Mouse (Mus musculus) left cerebral cortex, adult 2 months (tissue): ENCODE results near the gene Tmem209. TPM values are rescaled to one million over a fixed set of nuclear protein-coding genes. Genes with fewer than 3 reads are reported as not detected.

Source experiments
- DNase-seq, 2 experiments: peaks; one replicate each; pipeline ENCODE4 v3.0.0; 2021 to 2022; ENCODE audit warnings: low spot score in 2 of 2, mixed read lengths in 1 of 2; ENCODE audit errors: extremely low spot score in 1 of 2
- H3K27ac ChIP-seq: fragments of 200-600 bp; 2 replicates; pipeline ENCODE4 v1.8.1; 2022
- H3K4me3 ChIP-seq: fragments of 200-600 bp; 2 replicates; pipeline ENCODE4 v1.8.1; 2022
- CTCF ChIP-seq: fragments of 200-600 bp; IDR thresholded peaks from 2 replicates; pipeline ENCODE4 v1.8.1; 2022; ENCODE audit warnings: antibody characterized with exemption, mild to moderate bottlenecking, moderate library complexity
- intact Hi-C: fragments of 180-260 bp; cut with DNase I; formaldehyde crosslinking; loops from one replicate; pipeline ENCODE4 v1.15.1; 2025
- total RNA-seq, 2 experiments: library from RNA; stranded (reverse); gene quantifications; 2 replicates each; pipeline ENCODE4 v1.2.3; 2021

Gene Tmem209
- total RNA-seq, 2 experiments from 2014 or later = 18.3 to 21.7 TPM

DNA sequence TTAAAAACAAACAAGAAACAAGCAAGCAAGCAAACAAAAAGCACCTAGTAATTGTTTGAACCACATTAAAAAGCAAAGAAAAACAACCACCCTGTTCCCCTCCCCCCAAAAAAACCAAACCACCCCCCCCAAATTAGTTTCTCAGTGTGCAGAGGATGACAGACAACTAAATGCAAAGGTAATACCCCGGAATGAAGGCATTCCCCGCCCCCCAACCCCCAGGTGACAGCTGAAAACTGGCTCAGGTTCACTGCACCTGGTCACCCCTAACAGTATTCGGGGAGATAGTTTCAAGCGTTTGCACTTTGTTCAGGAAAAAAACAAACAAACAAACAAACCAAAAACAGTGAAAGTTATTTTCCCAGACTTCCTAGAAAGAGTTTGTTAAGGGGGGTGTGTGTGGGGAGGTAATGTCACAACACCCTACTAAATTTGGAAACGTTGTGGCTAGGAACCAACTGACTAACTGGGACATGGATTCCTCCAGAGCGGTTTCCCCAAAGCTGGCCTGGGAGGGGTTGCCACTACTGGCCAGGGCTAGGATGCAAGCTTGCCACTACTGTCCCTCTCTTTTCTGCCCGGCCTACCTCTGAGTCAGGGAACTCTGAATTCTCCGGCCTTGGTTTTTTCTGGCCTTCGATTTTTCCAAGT lies 38.2 kb upstream of the Tmem209 start:
- no peak for TF ChIP-seq CTCF
- intact Hi-C loops = loop anchor here (2.0 to 5.0 kb wide), 6 partner anchors 25 to 175 kb away; partner anchors contain the start of genes Klhdc10, Mest, Ssmem1 and Tmem209
- no peak for DNase-seq
- no peak overlapping the region for H3K4me3 ChIP-seq
- H3K27ac ChIP-seq = peak overlapping the region; percentile 77

DNA sequence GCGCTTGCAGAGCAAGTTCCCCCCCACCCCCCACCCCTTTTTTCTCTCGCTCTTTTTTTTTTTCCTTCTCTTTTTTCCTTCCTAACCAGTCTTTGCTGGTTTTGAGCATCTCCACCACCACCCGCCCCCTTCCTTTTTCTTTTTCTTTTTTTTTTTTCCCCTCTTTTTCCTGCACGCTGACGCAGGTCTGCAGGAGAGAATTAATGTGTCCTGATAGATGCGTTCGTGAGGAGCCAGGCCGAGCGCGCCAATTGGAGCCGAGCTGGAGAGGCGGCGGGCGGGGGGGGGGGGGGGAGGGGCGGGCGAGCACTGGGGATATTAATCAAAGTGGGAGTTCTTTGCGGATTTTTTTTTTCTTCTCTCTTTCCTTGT lies 37.7 kb upstream of the Tmem209 start:
- Histone ChIP-seq H3K4me3 (no peak overlapping the region; the same call in 1 of the 2 replicates), H3K27ac (peak overlapping the region; percentile 82)
- intact Hi-C loops = loop anchor here (2.0 to 5.0 kb wide), 5 partner anchors 38 to 175 kb away; partner anchors contain the start of genes Klhdc10, Mest, Ssmem1 and Tmem209
- no peak for DNase-seq
- TF ChIP-seq CTCF = no peak

DNA sequence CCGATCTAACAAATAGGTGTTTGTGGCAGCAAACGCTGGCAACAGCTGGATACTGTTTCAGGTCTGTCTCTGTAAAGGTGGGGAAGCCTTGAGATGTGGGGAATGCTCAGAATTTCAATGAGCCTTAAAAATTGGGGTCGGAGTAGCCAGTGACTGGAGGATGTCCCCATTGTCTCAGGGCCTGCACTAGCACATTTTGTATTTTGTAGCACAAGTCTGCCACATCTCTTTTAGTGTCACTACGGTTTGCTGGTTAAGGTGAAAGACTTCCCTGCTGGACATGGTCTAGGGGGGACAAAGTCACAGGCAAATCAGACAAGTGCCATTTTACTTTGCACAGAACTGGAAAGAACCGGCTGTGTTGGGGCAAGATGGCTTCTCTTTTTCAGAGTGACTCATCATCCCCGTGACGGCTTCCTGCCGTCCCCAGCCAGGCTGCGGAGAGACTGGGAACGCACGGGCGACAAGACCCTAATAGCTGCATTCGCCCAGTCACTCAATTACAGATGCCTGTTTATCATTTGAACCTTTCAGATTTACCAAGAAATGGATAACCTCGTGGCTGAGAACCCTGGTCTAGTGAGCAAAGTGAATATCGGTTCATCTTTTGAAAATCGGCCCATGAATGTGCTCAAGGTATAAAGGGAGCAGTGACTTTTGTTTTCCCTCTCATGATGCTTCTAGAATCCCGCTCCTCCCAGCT lies 37.1 kb upstream of the Tmem209 start:
- intact Hi-C loops = loop anchor here (2.0 to 5.0 kb wide), 5 partner anchors 38 to 176 kb away; partner anchors contain the start of genes Klhdc10, Mest, Ssmem1 and Tmem209
- no peak overlapping the region; the same call in 1 of the 2 replicates for H3K4me3 ChIP-seq
- no peak for TF ChIP-seq CTCF
- peak in 1 of 2 experiments; percentile 41 for DNase-seq
- peak overlapping the region; percentile 82 for H3K27ac ChIP-seq

DNA sequence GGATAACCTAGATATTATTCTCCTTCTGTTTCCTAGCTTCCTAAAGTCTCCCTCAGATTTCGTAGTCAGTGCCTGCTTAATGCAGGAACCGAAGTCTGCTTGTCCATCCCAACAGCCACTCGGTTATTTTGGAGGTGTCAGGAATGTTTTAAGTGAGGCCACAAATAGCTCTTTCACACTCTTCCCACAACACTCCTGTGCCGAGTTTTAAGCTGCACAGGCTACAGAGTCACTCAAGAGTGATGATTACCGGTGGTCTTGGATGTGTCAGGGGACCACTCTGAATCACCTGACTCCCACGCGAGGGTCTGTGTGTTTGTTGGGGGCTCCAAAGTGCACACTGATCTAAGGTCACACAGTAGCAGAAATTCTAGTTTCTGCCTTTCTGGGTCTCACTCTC lies 36.1 kb upstream of the Tmem209 start:
- intact Hi-C loops = loop anchor here (2.0 to 5.0 kb wide), 5 partner anchors 37 to 177 kb away; partner anchors contain the start of genes Klhdc10, Mest, Ssmem1 and Tmem209
- H3K27ac ChIP-seq = peak overlapping the region; percentile 75
- TF ChIP-seq CTCF = no peak
- DNase-seq = peak in 1 of 2 experiments; percentile 15
- no peak overlapping the region for H3K4me3 ChIP-seq

DNA sequence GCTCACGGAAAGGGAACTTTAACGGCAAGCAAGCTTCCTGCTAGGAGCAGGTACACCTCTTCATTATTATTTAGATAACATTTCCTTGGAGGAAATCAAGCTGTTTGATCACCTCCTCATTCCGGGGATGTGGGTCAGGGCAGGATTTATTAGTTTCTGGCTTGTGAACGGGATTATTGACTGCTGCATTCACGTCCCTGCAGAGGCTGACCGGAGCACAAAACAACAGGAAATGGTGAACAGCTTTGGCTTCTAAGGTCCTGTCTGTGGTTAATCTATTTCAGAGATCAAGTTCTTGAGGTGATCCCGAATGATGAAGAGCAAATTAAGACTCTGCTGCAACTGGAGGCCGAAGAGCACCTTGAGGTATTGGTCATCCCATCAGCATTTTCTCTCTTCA lies 34.3 kb upstream of the Tmem209 start:
- no peak overlapping the region for H3K4me3 ChIP-seq
- no peak for DNase-seq
- H3K27ac ChIP-seq = no peak overlapping the region
- intact Hi-C loops = no loop called here
- no peak for TF ChIP-seq CTCF

DNA sequence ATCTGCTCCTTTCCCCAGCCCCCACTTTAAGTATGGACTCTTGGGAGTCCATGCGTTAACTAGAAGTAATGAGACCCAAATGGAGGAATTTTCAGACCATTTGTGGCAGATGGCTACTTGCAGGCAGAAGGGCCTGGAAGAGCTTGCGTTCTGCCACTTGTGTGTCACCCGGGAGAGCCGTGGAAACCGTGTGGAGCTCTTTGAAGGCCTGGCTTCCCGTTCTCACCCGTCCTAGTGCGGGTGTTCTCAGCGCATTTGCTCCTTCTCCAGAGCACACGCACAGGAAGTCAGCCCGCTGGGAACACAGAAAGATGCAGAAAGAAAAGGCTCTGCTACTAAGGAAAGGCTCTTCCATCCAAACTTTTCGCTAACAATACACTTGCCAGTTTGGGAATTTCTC lies 33.5 kb upstream of the Tmem209 start:
- no peak overlapping the region for H3K4me3 ChIP-seq
- no peak overlapping the region for H3K27ac ChIP-seq
- TF ChIP-seq CTCF = no peak
- DNase-seq = no peak
- intact Hi-C loops = no loop called here

DNA sequence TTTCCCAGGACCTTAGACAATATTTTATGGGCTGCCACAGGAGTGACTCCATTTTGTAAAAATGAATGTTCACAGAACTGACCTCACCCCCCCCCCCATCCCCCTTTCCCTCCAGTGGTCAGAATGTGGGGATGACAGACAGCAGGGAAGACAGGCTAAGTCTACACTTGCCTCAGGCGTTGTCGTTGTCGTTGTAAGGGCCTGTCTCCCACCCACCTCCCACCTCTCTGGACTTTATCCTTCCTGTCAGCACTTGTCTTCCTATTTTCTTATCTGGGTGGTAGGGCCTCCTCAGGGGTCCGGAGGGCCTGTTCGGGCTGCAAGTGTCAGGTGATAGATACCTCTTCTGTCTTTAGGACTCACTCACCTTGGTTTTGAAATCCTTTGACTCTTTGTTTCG lies 32.7 kb upstream of the Tmem209 start:
- Histone ChIP-seq H3K4me3 (no peak overlapping the region), H3K27ac (no peak overlapping the region)
- no peak for TF ChIP-seq CTCF
- intact Hi-C loops = no loop called here
- DNase-seq = no peak

DNA sequence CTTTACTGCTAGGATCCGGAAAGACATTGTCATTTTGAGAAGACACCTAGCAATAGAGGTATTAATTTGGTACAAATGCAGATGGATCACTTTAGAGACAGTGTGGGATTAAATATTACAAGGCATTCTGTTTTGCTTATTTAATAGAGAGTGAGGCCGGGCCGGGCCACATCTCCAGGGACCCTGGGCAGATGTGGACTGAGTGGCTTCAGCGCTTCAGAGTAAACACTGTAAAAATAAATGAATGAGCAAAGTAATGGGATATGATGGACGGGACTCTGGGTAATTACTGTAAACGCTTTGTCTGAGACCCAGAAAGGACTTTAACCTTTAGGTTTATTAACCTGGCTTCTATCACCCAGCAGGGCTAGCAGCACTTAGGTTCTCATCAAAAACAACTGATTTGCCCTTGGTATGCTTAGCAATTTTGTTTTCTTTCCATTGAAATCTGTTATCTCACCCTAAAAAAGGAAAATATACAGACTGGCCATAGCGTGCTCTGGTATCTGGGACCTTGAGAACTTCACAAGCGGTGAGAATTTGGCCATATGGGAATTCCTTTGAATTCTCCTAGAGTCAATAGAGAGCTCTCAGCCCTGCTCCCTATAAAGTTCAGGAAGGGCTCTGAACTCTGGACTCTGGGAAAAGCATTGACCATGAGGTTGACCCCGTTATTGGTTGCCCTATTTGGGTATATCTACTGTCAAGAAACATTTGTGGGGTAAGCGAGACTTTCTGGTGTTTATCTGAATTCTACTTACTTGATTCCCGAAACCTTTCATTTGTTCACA lies 31.6 kb upstream of the Tmem209 start, which contains the start of gene Cpa2:
Gene Cpa2 (plus strand): TSS at position 574 of the 791 bp plus-strand sequence.
- H3K4me3 ChIP-seq = no peak within 1 kb of the TSS
- no peak for DNase-seq
- no peak for TF ChIP-seq CTCF
- no peak within 1 kb of the TSS for H3K27ac ChIP-seq
- intact Hi-C loops = no loop called here

DNA sequence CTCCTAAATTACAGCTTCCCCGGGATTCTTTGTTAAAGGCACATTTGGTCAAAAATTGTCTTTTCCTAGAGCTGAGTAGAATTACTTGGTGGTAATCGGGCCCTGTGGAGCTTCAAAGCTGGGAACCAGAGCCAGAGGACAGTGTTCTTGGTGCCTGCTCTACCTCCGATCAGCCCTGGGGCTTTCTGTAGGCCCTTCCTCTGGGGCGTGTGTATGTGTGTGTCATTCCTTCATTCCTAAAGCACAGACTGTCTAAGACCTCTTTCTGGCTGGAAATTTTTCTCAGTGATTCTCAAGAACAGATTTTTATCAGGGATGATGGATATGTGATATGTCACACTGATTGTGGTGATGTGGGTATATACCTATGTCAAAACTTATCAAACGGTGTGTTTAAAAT lies 29.2 kb upstream of the Tmem209 start:
- Histone ChIP-seq H3K27ac (no peak overlapping the region), H3K4me3 (no peak overlapping the region)
- intact Hi-C loops = loop anchor here (5.0 kb wide), 1 partner anchor 444 kb away; no protein-coding TSS in a partner anchor
- TF ChIP-seq CTCF = no peak
- DNase-seq = no peak

DNA sequence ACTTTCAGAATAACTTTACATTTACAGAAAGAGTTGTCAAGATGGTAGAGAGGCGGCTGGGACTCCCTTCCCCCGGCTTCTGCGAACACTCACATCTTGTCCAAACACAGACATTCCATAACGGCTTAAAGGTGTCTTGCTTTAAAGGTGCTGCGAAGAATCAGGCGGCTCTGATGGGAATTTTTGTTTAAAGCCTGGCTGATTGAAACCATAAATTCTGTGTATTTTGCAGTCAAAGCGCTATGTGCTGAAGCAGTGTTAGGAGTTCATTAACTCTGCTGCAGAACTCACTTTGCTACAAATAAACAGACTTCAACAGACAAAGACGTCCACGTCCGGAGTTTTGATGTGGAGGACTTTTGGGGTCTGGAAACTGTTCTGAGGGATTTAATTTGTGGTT lies 28.7 kb upstream of the Tmem209 start:
- TF ChIP-seq CTCF = no peak
- intact Hi-C loops = loop anchor here (5.0 kb wide), 1 partner anchor 444 kb away; no protein-coding TSS in a partner anchor
- DNase-seq = no peak
- H3K4me3 ChIP-seq = no peak overlapping the region
- no peak overlapping the region for H3K27ac ChIP-seq

DNA sequence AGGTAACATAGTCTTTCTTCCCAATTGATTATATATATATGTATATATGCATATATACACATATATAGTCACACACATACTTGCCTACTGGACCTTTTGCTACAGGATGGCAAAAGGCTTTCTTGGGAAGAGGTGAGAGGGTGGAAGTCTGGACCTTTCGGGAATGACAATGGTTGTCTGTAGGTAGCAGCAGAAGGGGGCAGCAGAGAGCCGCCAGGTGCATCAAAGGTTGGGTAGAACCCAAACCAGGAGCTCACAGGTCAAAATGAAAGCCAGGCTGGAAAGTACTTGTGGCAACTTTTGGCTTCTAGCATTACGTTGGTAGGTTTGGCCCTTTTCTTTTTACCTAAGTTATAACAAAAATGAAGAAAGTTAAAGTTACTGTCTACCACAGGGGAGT lies 25.8 kb upstream of the Tmem209 start:
- DNase-seq = peak in 1 of 2 experiments; percentile 29
- no peak overlapping the region for H3K4me3 ChIP-seq
- no peak overlapping the region for H3K27ac ChIP-seq
- intact Hi-C loops = loop anchor here (5.0 kb wide), 1 partner anchor 447 kb away; no protein-coding TSS in a partner anchor
- TF ChIP-seq CTCF = peak; percentile 68
